Mouse (Mus musculus): ENCODE data around the gene Gm14391.
"Not testable (repeated sequence)": the region's sequence is repeated elsewhere in the genome, so short reads cannot be mapped to it uniquely, and the experiment has no call there.

The Gm14391 gene

GRCm38 (mm10) chr2:175206732-175207131, at the start of gene Gm14391:
TSS of gene Gm14391 (minus strand) at chr2:175206917.
- DNase-seq (ENCODE audit: low spot score), result not testable (repeated sequence)

GRCm38 (mm10) chr2:175179008-175179407, 27.7 kb downstream of the Gm14391 start:
- not testable (repeated sequence) for DNase-seq (ENCODE audit: low spot score)

GRCm38 (mm10) chr2:175176312-175176711, 30.4 kb downstream of the Gm14391 start:
- DNase-seq (ENCODE audit: low spot score), result no peak

DNA sequence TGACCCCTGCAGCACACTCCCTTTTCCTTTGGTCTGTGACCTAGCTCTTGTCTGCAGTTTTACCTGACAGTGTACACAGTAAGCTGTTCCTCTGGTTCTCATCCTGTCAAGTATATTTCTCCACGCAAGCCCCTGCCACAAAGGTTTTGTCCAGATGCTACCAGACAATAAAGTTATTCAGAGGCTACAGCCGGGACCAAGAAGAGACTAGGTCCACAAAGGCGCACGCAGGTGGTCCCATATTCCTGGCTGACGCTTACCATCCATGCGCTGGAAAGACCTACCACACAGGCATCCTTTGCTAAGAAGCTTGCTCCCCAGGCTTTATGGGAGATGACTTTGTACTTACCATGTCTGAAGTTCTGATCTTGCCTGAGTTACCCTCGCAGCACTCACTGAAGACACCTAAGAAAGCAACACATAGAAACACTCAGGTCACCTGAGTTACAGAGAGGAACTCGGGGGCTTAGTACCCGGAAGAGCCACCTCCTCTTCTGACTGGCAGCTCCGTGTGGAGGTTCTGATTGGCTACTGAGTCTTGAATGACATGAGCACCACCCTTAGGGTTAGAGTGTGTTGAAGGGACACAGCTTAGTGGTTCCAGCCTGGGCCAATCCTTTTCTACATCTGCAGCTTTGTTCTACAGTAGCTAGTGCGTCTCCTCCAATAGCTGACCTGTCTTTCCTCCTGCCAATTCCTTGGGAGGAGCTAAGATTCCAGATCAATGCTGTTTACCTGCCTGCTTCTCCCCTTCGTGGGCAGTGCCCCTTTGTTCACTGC, 31.1 kb downstream of the Gm14391 start, which contains the start of gene Gm14443:
Gm14443 (minus strand) TSS at position 471 of the 780 bp plus-strand sequence.
- DNase-seq (ENCODE audit: low spot score), result not testable (repeated sequence)

DNA sequence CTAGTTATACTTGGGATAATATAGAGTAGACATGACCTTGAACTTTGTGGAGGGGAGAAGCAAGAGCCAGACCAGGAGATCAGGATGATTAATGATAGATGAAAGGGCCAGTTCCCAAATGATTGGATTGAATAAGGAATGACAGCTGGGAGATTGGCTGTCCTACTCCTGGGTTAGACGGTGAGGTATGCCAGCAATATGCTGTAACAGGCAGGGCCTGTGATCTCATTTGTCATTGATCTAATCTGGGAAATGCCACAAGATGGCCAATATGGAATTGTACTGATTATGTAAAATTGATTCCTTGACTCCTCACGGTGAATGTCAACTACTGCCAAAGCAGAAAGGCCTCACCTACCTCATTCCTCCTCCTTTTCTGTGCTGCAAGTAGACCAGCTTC, 32.7 kb downstream of the Gm14391 start:
- DNase-seq (ENCODE audit: low spot score), result not testable (repeated sequence)

- not testable (repeated sequence) for DNase-seq (ENCODE audit: low spot score)
Measured at GRCm38 (mm10) chr2:175172906-175173595, 33.7 kb downstream of the Gm14391 start.

GRCm38 (mm10) chr2:175172123-175172522, 34.6 kb downstream of the Gm14391 start:
- no peak for DNase-seq (ENCODE audit: low spot score)

DNA sequence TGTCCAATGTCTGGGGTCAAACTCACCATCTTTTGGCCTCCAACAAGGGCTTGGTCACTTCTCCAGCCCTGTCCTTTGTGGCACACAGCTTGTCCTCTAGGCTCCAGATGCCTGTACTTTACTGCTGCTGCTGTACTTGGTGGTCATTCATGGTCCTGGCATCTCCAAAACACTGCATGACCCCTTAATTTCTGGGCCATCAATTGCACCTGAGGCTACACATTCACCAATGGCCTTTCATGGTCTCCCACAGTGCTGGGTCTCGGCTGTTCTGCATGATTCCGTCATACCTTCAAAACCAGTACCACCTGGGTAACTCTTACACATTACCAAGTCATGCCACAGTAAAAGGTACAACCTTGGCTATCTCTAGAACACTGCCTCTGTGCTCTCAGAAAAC, 39.8 kb downstream of the Gm14391 start:
- DNase-seq (ENCODE audit: low spot score), result not testable (repeated sequence)

DNA sequence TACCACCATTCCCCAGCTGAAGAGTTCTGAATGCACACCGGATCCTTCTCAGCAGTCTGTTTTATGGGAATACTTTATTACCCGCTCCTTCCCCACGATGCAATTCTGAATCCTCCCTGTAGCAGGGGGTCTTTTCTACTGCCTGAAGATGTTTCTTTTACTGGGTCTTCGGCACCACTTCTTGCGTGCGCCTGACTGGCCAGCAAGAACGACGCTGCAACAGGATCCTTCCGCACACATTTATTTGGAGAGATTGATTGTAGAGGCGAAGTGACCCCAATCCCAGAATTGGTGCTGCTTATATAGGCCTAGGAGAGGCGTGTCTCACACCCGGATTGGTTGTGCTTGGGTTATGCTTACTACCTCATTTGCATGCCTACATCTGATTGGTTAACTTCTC, 41.6 kb downstream of the Gm14391 start:
- not testable (repeated sequence) for DNase-seq (ENCODE audit: low spot score)

DNA sequence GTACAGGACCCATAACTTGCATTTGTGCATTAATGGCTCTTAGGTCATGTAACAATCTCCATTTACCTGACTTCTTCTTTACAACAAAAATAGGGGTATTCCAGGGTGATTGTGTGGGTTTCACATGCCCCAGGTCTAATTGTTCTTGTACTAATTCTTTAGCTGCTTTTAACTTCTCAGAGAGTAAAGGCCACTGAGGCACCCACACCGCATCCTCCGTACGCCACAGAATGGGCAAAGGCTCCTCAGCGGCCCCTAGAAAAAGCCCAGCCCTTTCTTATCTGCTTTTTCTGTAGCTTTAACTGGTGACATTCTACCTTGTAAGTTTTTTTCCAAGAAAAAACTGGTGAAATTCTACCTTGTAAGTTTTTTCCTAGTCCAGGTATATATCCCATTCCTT, 45.3 kb downstream of the Gm14391 start:
- not testable (repeated sequence) for DNase-seq (ENCODE audit: low spot score)

DNA sequence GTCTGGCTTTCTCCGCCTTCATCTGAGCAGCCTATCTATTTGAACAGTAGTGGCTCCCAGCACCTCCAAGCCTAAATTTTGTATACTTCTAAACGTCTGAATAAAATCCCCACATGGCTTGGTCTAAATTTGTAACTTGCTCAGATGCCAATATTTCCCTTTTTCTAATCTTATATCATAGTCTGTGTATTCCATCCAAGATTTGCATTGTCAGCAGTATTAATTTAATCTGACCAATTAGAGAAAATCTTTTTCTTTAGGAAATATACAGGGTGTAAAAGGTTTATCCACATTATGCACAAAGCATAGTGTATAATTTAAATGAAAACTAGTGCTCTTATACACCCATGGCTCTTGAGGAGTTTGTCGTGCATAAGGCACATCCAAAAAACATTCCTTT, 48.1 kb downstream of the Gm14391 start:
- DNase-seq (ENCODE audit: low spot score), result no peak

- no peak for DNase-seq (ENCODE audit: low spot score)
Measured at GRCm38 (mm10) chr2:175156696-175157095, 50.0 kb downstream of the Gm14391 start.

DNA sequence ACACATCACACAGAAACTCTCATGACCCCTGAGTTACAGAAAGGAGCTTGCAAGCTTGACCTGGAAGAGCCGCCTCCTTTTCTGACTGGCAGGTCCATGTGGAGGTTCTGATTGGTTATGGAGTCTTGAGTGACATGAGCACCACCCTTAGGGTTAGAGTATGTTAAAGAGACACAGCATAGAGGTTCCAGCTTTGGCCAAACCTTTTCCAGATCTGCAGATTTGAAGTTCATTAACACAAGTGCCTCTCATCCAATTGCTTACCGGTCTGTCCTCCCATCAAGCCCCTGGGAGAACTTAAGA, 64.8 kb downstream of the Gm14391 start, which contains the start of gene Gm14399:
Gm14399 (minus strand) TSS at position 20 of the 303 bp plus-strand sequence.
- DNase-seq (ENCODE audit: low spot score), result peak; percentile 38

DNA sequence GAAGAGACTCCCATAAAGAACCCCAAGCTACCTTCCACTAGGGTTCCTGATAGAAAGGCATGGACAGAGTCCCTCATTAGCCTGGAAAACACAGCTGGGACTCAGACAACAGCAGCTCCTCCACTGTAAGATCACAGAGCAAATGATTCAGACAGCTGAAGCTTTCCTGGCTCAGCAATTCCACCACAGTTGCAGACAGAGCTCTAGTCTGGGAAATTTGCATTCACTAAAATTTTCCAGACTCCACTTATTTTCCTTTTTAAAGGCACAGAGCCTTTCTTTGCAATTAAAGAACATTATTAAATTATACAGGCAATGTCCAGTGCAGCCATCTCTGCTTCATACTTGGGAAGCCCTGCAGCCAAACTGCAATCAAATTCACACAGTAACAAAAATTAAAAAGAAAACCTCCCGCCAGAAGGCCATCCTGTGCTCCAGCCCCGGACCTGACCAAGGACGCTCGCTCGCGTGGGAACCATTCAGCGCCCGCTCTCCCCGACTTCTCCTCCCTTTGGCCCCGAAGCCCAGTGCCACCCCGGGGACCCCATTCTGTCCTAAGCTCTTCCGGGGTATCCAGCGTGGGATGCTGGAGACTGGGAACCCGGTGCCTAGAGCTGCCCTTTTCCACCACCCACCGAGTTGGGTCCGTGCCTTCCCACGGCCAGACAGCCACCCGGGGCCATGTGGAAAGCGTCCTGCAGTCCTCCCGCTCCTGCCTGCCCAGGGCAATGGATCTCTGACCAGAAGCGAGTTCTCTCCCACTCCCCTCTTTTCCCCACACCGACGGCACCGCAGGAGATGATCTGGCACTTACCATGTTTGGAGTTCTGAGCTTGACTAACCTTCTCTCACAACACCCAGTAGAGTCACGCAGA, 65.4 kb downstream of the Gm14391 start:
- DNase-seq (ENCODE audit: low spot score), result not testable (repeated sequence)
